Mouse (Mus musculus): ENCODE data around the gene Lmo2. TPM values are rescaled to one million over a fixed set of nuclear protein-coding genes. Genes with fewer than 3 reads are reported as not detected.
"Not testable (repeated sequence)": the region's sequence is repeated elsewhere in the genome, so short reads cannot be mapped to it uniquely, and the experiment has no call there.

Lmo2 gene
- total RNA-seq, 1 experiment from 2014 or later = 858 TPM

DNA sequence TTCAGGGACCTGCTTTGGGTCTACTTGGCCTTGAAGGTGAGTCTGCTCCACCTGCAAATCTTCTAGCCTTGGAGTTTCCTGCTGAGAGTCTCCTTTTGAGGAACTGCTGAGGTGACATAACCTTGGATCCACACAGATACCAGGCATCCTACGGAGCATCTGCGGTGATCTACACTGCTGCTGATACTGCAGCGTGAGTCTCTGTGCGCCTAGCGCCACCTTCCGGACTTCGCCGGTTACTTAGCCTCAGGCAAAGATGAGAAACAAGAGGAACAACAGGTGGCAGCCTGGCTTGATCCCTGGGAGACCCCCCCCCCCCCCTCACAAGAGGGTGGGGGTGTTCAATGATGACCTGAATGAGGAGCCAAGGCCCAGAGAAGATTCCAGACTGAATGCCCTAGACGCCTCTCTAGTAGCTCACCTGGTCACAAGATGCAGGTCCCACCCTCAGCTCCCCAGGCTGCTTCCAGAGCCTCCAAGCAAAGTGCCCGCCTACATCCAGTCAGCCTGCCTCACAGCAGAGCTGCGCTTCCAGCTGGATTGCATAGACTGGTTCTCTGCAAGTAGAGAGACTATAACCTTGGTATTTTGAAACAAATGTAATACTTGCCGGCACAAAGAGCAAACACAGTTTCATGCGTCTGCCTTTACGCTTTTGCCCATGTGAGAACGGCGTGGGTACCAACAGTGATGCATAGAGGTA, 45.1 kb downstream of the Lmo2 start:
- peak; percentile 80 to 85 for ATAC-seq (replicated peaks in 1 of 2; ENCODE audit: insufficient read depth in 1 of 2, low FRiP score in 2 of 2, low TSS enrichment in 1 of 2, low read depth in 1 of 2, poor library complexity in 2 of 2, severe bottlenecking in 2 of 2)

DNA sequence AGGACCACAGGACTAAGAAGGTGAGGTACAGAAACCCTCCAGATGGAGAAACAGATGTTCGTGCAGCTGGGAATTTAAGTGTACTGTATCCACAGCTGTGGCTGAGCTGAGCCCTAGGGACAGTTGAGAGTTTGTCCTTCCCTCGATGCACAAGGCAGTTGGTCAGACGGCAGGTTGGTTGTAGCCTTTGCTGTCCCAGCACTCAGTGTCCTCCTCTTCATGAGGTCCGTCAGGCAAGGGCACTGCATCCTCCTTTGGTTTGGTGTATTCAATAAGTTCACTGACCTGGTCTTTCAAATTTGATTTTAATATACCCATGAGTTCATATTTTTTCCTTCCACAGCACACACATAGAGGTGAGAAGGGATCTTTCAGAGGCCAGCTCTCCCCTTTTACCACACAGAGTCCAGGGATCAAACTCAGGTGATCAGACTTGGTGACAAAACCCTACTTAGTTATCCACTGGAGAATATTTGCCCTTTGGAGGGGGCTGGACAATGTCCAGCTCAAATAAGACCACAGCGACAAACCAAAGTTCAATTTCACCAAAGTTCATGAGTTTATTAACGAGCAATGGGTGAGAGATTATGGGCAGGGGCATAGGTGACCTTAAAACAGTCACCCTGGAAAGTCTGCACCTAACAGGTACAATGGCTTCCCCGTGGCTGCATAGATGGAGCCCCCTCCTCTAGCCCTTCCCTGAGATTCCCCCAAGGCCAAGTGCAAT, 50.2 kb downstream of the Lmo2 start:
- ATAC-seq (replicated peaks in 1 of 2; ENCODE audit: insufficient read depth in 1 of 2, low FRiP score in 2 of 2, low TSS enrichment in 1 of 2, low read depth in 1 of 2, poor library complexity in 2 of 2, severe bottlenecking in 2 of 2) = no peak

DNA sequence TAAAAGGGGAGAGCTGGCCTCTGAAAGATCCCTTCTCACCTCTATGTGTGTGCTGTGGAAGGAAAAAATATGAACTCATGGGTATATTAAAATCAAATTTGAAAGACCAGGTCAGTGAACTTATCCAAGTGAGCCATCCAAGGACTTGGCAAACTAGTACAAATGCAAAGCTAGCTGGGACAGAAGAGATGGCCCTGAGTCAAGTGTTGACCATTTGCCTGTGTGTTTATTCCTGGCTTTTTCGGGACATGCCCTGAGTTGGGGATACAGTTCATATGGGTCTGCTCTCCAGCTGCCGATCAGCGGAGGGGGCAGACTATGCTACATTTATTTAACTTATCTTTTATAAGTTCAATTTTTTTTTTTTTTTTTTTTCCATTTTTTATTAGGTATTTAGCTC, 51.1 kb downstream of the Lmo2 start:
- not testable (repeated sequence) for ATAC-seq (replicated peaks in 1 of 2; ENCODE audit: insufficient read depth in 1 of 2, low FRiP score in 2 of 2, low TSS enrichment in 1 of 2, low read depth in 1 of 2, poor library complexity in 2 of 2, severe bottlenecking in 2 of 2)

DNA sequence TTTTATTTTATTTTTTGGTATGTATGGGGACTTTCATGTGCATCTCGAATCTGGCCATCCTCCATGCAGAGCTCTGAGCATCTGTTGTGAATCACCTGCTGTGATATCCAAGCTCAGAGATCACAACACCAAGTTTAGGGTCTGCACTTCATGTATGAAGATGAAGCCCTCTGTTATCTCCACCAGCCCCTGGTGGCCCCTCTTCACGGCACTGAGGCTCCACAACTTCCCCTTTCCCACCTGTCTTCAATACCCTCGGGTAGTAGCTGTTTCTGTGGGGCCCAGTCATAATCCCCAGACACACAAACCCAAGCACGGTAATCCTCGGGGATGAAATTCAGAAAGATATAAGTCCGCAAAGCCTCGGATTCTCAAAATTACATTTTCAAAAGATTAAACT, 65.3 kb downstream of the Lmo2 start:
- no peak for ATAC-seq (replicated peaks in 1 of 2; ENCODE audit: insufficient read depth in 1 of 2, low FRiP score in 2 of 2, low TSS enrichment in 1 of 2, low read depth in 1 of 2, poor library complexity in 2 of 2, severe bottlenecking in 2 of 2)

DNA sequence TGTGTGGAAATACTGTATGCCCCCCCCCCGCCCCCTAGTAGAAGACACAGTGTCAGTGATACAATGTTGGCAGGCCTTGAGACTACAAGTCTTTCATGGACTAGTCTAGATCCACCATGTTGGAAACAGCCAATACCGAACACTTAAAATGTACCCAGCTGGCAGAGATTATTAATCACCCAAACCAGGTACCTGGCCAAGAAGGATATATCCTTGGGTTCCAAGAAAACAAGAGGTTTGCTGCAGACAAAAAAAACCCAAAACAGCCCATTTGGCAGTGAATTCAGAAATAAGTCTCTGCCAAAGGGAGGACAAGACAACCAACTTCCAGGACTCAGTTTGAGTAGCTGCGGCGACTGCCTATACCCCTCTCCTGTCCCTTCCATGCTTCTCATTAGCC, 66.9 kb downstream of the Lmo2 start:
- no peak for ATAC-seq (replicated peaks in 1 of 2; ENCODE audit: insufficient read depth in 1 of 2, low FRiP score in 2 of 2, low TSS enrichment in 1 of 2, low read depth in 1 of 2, poor library complexity in 2 of 2, severe bottlenecking in 2 of 2)

DNA sequence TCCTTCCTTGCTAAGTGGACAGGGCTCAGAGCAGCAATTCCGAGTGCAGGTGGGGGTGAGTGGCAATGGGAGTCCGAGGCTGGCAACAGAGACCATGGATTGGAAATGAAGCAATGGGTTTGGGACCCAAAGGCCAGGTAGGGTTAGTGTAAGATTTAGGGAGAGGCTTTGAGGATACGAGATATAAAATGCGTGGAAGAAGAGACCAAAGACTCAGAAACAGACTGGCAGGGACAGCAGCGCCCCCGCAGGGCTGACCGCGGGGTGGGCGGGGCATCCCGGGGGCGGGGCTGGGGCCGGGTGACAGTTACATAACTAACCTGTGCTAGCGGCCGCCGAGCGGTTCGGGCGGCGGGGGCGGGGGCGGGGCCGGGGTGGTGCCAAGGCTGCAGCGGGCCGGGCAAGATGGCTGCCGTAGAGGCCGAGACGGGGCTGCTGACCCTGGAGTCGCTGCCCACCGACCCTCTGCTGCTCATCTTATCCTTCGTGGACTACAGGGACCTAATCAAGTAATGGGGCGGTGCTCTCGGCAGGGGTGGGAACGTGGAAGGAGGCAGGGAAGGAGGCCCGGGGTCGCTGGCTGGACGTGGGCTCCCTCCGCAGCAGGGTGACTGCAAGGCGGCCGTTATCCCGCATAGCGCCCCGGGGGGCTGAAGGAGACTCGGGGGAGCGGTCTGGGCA, 69.8 kb downstream of the Lmo2 start, which contains the start of gene Fbxo3:
Gene Fbxo3 (plus strand): TSS at position 264 of the 681 bp plus-strand sequence.
- ATAC-seq (replicated peaks in 1 of 2; ENCODE audit: insufficient read depth in 1 of 2, low FRiP score in 2 of 2, low TSS enrichment in 1 of 2, low read depth in 1 of 2, poor library complexity in 2 of 2, severe bottlenecking in 2 of 2) = peak; percentile 75 to 83

DNA sequence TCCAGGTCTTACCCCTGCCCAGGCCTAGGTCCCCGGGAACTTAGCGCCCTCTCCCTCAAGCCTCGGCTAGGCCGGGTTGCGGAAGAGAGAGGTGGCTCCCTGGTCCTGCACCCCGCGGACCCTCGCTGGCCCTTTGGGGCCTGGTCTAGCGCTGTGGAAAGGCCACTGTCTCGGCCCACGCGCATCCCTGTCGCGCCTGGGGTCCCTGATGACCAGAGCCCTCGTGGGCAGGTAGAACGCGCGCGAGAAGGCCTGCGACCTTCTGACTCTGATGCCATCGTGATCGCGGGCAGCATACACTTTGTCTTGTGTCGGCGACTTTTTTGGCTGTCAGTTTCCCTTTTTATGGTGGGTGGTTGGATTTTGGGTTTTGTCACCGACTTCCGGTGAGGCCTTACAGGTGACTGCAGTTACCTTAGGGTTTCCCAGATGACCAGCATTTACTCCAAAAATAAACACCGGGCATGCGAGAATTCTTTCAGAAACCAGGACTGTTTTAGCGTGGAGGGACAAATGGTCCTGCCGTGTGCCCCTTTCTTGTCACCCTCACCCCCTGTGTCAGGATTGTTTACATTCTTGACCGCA, 70.4 kb downstream of the Lmo2 start, which contains the start of gene 4931422A03Rik:
Gene 4931422A03Rik (minus strand): TSS at position 223 of the 585 bp plus-strand sequence.
- ATAC-seq (replicated peaks in 1 of 2; ENCODE audit: insufficient read depth in 1 of 2, low FRiP score in 2 of 2, low TSS enrichment in 1 of 2, low read depth in 1 of 2, poor library complexity in 2 of 2, severe bottlenecking in 2 of 2) = no peak; a peak in 1 of 4 replicates

DNA sequence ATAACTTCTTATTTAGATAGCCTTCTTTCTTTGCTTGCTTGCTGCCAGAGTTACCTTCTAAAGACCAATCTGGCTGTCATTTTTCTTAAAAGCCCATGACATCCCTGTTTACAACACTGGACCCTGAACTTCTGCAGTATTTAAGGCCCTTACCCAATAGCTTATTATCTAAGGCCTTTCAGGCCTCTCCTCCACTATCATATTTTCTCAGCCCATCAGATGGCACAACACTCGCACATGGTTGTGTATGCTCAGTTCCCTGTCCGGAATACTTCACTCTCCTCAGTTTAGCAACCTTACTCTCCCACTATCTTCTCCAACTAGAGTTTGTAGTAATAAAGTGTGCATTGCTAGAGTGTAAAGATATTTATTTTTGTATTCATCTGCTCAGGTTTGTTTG, 71.3 kb downstream of the Lmo2 start:
- ATAC-seq (replicated peaks in 1 of 2; ENCODE audit: insufficient read depth in 1 of 2, low FRiP score in 2 of 2, low TSS enrichment in 1 of 2, low read depth in 1 of 2, poor library complexity in 2 of 2, severe bottlenecking in 2 of 2) = peak in 1 of 2 experiments; percentile 17; a peak in 1 of 4 replicates

DNA sequence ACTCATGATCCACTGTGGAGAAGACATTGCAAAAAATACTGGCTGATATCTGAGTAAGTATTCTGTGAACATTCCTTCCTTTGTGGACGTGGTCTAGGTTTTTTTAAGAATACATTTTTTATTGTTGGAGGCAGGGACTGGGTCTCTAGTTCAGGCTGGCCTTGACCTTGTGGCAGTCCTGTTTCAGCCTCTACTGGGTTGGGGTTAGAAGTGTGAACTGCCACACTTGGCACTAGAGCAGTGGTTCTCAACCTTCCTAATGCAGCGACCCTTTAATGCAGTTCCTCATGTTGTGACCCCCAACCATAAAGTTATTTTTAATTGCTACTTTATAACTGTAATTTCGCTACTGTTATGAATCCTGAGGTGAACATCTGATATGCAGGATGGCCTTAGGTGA, 72.6 kb downstream of the Lmo2 start:
- no peak for ATAC-seq (replicated peaks in 1 of 2; ENCODE audit: insufficient read depth in 1 of 2, low FRiP score in 2 of 2, low TSS enrichment in 1 of 2, low read depth in 1 of 2, poor library complexity in 2 of 2, severe bottlenecking in 2 of 2)

Other genes with a start within 250 kb of the Lmo2 start
- gene Nat10, start 196.7 kb upstream of the Lmo2 start, total RNA-seq (2017) = 58.4 and 66.8 TPM in 2 replicates
- 544 and 546 TPM in 2 replicates for gene Caprin1, start 160.3 kb upstream of the Lmo2 start, total RNA-seq (2017)
- 99.2 and 102 TPM in 2 replicates for gene Fbxo3, start 69.7 kb downstream of the Lmo2 start, total RNA-seq (2017)
- gene 4931422A03Rik, start 70.4 kb downstream of the Lmo2 start, total RNA-seq (2017) = 0.56 TPM in 1 of 2 replicates, not detected in the other
- gene Gm10912, start 107.8 kb downstream of the Lmo2 start, total RNA-seq (2017) = not detected in 2 replicates
- not detected in 2 replicates for gene Gm10799, start 110.6 kb downstream of the Lmo2 start, total RNA-seq (2017)
- 3.2 and 12.7 TPM in 2 replicates for gene Cd59b, start 111.9 kb downstream of the Lmo2 start, total RNA-seq (2017)
- 12.6 and 22.4 TPM in 2 replicates for gene Cd59a, start 137.8 kb downstream of the Lmo2 start, total RNA-seq (2017)
- not detected in 2 replicates for gene A930018P22Rik, start 164.8 kb downstream of the Lmo2 start, total RNA-seq (2017)